Mouse (Mus musculus) bone marrow macrophage, adult 2 months (primary cell): ENCODE results near the gene Gm45140.

Experiments
- CTCF ChIP-seq: IDR thresholded peaks from 2 replicates; pipeline ENCODE4 v1.5.1; 2012; ENCODE audit warnings: low read depth, mild to moderate bottlenecking, low read length, moderate library complexity
- POLR2A ChIP-seq: IDR thresholded peaks from 2 replicates; pipeline ENCODE4 v1.6.1; 2012; ENCODE audit warnings: mild to moderate bottlenecking, low read depth, low read length, borderline replicate concordance

- no peak for TF ChIP-seq POLR2A
- no peak for TF ChIP-seq CTCF
Observed at GRCm38 (mm10) chr6:87867256-87867655, 31.7 kb upstream of the Gm45140 start.
